Mouse (Mus musculus): Measurements from ENCODE around the gene Gm9125.
"Not testable (repeated sequence)": the region's sequence is repeated elsewhere in the genome, so short reads cannot be mapped to it uniquely, and the experiment has no call there.

Gene Gm9125

GRCm38 (mm10) chr3:94054785-94055184 is at the start of gene Gm9125:
TSS of gene Gm9125 (minus strand) at chr3:94054885.
- DNase-seq = not testable (repeated sequence)

GRCm38 (mm10) chr3:94072544-94072943 is 17.9 kb upstream of the Gm9125 start, which contains the start of gene Gm10697:
TSS of gene Gm10697 (minus strand) at chr3:94072644.
- not testable (repeated sequence) for DNase-seq

- DNase-seq = not testable (repeated sequence)
Observed at GRCm38 (mm10) chr3:94049566-94050121, 5.0 kb downstream of the Gm9125 start.

- DNase-seq = not testable (repeated sequence)
Observed at GRCm38 (mm10) chr3:94038241-94038640, 16.4 kb downstream of the Gm9125 start.

GRCm38 (mm10) chr3:94034400-94034799 is 20.3 kb downstream of the Gm9125 start:
- not testable (repeated sequence) for DNase-seq
